Mouse (Mus musculus): Measurements from ENCODE around the gene Ezr.
"Not testable (repeated sequence)": the region's sequence is repeated elsewhere in the genome, so short reads cannot be mapped to it uniquely, and the experiment has no call there.

Gene Ezr

DNA sequence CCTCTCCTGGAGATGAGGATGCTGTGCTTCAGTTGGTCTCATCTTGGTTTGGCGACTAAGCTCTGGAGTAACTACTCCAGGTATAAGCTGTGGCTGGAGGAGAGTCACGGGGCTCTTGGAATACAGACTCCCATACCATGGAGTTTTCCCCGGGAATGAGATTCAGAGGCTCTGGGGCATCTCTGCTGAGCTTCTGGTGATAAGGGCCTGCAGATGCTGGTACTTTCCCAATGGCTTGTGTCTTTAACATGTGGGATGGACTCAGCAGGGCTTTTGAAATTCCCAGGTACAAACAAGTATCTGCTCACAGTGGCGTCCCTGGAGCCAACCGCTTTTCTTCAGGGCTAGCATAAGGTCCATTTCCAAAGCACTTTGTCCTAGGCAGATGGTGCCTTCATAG is 75.2 kb downstream of the Ezr start:
- DNase-seq (ENCODE audit: low spot score), result not testable (repeated sequence)

DNA sequence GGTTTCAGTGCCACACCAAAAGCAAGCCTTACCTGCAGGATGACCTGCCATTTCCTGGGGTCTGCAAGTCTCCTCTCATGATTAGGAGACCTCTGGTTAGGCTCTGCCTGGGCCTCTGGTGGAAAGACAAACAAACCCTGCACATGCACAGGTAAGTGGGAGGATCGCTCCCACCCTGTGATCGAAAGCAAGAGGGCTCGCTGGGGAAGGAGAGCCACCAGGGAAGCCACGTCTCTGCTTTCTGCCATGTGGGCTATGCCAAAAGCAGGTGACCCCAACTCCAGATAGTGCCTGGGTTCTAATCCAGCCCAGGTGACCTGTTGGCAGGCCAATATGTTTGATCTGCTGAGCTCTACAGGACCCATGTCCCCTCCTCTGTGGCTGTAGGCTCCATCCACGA is 76.1 kb downstream of the Ezr start:
- not testable (repeated sequence) for DNase-seq (ENCODE audit: low spot score)

DNA sequence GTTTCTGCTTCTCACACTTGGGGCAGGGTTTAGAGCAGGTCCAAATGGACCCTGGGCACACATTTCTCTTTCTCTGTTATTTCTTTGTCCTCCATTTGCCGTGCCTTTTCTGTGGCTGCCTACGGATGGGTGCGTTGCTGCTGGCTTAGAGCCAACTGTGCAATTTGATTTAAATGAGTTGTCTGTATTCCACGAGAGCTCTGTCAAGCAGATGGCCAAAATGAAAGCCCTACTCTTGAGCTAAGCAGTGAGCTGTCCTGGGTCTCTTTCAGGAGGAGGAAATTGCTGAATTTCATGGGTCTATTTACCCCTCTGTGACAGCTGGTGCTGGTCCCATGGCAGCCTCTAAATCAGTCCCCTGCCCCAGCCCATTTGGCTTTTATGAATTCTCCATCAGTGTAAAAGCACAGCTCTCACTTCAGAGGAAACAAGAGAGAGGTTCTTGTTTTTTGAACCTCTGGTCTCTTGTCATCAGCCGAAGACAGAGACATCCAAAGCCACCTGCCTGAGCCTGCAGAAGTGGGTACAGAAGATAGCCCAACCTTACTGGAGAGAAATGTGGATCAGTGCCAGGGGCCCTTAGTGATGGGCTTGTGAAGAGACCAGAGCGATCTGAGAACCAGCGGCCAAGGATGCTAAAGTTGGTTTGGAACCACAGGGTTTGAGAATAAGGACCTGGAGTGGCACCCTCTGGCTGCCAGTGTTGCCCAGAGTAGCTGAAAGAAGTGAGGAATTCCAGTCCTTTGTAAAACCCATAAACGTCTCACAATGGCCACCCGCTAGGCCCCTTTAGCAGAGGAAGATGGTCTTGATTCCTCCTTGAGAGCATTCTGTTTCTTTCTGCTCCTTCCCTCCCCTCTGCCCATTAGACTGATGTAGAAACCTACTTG is 79.0 kb downstream of the Ezr start:
- DNase-seq (ENCODE audit: low spot score), result not testable (repeated sequence)

GRCm38 (mm10) chr17:6702625-6703221 is 79.9 kb downstream of the Ezr start:
- not testable (repeated sequence) for DNase-seq (ENCODE audit: low spot score)

GRCm38 (mm10) chr17:6700077-6700476 is 82.5 kb downstream of the Ezr start:
- not testable (repeated sequence) for DNase-seq (ENCODE audit: low spot score)

DNA sequence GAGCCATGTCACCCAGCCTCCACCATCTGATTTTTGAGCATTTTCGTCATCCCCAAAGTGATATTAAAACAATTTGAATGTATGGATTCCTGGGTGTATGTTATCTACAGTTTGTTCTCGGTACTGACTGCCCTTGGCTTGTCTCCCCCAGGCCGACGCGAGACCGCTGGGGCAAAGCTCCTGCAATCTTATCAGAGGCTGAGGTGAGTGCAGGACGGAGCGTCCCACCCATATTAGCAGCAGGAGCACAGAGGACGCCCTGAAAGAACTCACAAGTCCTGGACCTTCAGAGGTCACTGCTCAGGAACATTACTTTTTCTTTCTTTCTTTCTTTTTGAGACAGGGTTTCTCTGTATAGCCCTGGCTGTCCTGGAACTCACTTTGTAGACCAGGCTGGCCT is 83.1 kb downstream of the Ezr start:
- DNase-seq (ENCODE audit: low spot score), result not testable (repeated sequence)

DNA sequence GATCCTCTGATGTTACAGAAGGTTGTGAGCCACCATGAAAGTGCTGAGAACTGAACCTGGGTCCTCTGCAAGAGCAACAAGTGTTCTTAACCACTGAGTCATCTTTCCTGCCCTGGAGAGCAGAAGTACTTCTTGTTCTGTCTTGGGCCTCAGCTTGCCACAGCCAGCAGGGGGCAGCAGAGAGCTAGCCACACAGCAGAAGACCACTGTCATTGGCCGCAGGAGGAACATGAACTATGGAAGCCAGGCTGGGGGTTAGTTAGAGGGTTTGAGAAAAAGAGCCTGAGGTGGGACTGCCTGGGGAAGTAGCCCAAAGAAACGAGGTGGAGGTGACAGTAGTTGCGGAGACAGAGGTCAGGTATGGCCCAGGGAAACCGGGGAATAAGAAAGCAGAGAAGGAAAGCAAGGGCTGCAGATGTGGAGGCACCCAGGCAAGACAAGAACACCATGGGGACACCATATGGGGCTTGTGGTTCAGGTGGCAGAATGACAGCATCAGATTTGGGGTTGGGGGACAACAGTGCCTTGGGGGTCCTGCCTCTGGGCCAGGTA is 85.3 kb downstream of the Ezr start:
- DNase-seq (ENCODE audit: low spot score), result peak; percentile 38

DNA sequence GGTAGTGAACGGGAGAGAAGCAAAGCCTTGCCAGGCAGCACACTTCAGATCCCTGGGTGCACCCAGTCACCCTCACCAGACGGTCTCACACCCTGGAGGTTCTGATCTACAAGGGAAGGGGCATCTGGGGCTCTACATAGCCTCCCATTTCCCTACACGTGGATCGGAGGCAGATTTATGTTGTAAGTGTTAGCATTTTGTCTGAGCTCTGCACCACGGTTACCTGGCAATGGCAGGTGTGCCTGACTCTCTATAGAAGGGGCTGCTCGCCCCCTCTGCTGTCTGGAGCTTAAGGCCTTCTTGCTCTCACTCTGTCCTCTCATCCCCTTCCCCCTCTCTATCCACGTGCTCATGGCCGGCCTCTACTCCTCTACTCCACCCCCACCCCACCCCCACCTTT is 86.1 kb downstream of the Ezr start:
- DNase-seq (ENCODE audit: low spot score), result not testable (repeated sequence)

DNA sequence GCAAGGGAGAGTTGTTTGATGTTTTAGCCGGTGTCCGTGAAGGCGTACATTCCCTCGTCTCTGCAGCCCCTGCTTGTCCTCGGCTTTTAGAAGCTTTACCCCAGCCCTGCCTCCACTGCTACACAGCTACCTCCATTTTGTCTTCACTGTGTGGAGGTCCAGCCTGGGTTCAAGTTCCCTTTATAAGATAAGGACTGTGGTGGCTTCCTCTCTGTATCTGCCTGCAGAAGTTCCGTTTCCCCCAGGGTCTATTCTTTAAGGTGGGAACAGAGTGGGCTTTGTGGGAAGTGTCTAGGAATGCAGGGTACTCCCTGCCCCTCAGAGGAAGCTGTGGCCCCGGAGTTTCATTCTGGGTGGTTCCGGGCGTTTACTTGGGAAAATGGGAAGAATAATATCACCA is 86.9 kb downstream of the Ezr start:
- DNase-seq (ENCODE audit: low spot score), result not testable (repeated sequence)

- peak; percentile 70 for DNase-seq (ENCODE audit: low spot score)
Observed at GRCm38 (mm10) chr17:6691596-6691995, 91.0 kb downstream of the Ezr start.

DNA sequence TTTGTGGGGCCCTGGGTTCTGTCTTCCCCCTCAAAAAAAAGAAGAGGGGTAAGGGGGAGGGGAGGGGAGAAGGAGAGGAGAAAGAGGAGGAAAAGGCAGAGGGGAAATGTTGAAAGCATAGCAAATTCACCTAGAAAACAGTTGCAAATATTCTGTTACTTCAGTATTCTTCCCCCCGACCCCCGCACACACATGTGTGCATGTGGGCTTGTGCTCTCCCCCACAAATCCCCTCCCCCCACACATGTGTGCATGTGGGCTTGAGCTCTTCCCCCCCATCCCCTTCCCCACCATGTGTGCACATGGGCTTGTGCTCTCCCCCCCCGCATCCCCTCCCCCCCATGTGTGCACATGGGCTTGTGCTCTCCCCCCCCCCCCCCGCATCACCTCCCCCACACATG is 93.2 kb downstream of the Ezr start:
- not testable (repeated sequence) for DNase-seq (ENCODE audit: low spot score)
